Comparison of ENCODE assay signal across 21 mouse cellular contexts in the genomic region with DNA sequence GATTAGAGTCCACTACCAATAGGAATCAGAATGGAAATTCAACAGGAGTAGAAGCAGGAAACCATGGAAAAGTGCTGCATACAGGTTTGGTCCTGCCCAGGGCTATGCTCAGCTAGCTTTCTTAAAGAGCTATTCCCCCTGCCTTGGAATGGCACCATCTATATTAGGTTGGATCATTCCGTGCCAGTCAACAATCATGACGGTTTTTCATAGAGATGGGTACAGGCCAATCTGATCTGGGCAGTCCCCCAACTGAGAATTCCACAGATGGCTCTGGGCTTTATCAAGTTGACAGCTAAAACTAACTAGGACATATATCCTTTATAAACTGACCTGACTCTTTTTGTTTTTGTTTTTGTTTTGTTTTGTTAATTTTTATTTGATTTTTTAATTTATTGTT.
DNase-seq lines count a peak whose midpoint lies in the region; ATAC-seq lines count a peak whose summit lies in the region.
"Had no signal": no experiment of that assay in that cellular context is flagged by ENCODE, and none has a peak within 500 bp of the region (broad histone marks: within the 10 kb centered on the region; RNA-seq: fewer than 3 reads in every experiment).

No protein-coding gene starts in this region.

- no peaks in the 10 kb centered on the region for H3K27me3 ChIP-seq in heart, embryonic 12.5 days (replicated peaks)
- H3K27me3 ChIP-seq: forebrain, embryonic 12.5 days; kidney, embryonic 15.5 days; limb, embryonic 12.5 days; liver, embryonic 12.5 days; neural tube, embryonic 15.5 days had no signal

- no peaks in the 10 kb centered on the region for H3K9me3 ChIP-seq in heart, embryonic 12.5 days (replicated peaks)
- H3K9me3 ChIP-seq: embryonic facial prominence, embryonic 10.5 days; forebrain, embryonic 12.5 days; hindbrain, embryonic 10.5 days; kidney, embryonic 15.5 days; limb, embryonic 12.5 days; liver, embryonic 12.5 days; neural tube, embryonic 15.5 days had no signal

- no peak for ATAC-seq in heart, embryonic 12.5 days (ENCODE audit: insufficient number of reproducible peaks, low FRiP score)
- ATAC-seq: hindbrain, postnatal 0 days; intestine, postnatal 0 days; liver, embryonic 12.5 days; midbrain, embryonic 16.5 days had no signal

- no peak overlapping the region for H3K4me2 ChIP-seq in heart, embryonic 12.5 days
- H3K4me2 ChIP-seq: forebrain, embryonic 12.5 days; kidney, embryonic 15.5 days; limb, embryonic 12.5 days; liver, embryonic 12.5 days; lung, embryonic 14.5 days; neural tube, embryonic 15.5 days had no signal

- H3K4me3 ChIP-seq in heart, embryonic 12.5 days, result no peak overlapping the region
- H3K4me3 ChIP-seq: embryonic facial prominence, embryonic 10.5 days; forebrain, embryonic 12.5 days; hindbrain, embryonic 10.5 days; kidney, embryonic 15.5 days; limb, embryonic 12.5 days; liver, embryonic 12.5 days; neural tube, embryonic 15.5 days had no signal

- WGBS in heart, embryonic 12.5 days, result 63% methylated on average over 2 of the region's 2 CpGs

- H3K4me1 ChIP-seq in heart, embryonic 12.5 days (replicated peaks), result no peaks in the 10 kb centered on the region
- H3K4me1 ChIP-seq: embryonic facial prominence, embryonic 10.5 days; forebrain, embryonic 12.5 days; hindbrain, embryonic 10.5 days; kidney, embryonic 15.5 days; limb, embryonic 12.5 days; liver, embryonic 12.5 days; neural tube, embryonic 15.5 days had no signal

- no peak overlapping the region for H3K27ac ChIP-seq in heart, embryonic 12.5 days (ENCODE audit: poor library complexity, severe bottlenecking)
- H3K27ac ChIP-seq: embryonic facial prominence, embryonic 10.5 days; forebrain, embryonic 12.5 days; hindbrain, embryonic 10.5 days; hindbrain, postnatal 0 days; kidney, embryonic 15.5 days; limb, embryonic 12.5 days; liver, embryonic 12.5 days; neural tube, embryonic 15.5 days had no signal

- peak; percentile 17 to 21 for DNase-seq in heart, postnatal 10 days
- peak; percentile 24 to 28 for DNase-seq in cerebellum, adult 18-20 months
- peak; percentile 21 for DNase-seq in cerebellum, adult 9-10 months
- DNase-seq in layer of hippocampus, adult 9-11 months, result peak; percentile 10
- no peak for DNase-seq in kidney, postnatal 36 days
- no peak for DNase-seq in thymus, adult 18-20 months
- DNase-seq: gastrocnemius, postnatal 14 days; lung, embryonic 14.5 days; lung, postnatal 36 days; right cerebral cortex, postnatal 14 days had no signal

- intact Hi-C loops in heart, postnatal 10 days (cut with DNase I), result loop anchor here (10.0 kb wide), 1 partner anchor 694 kb away; no protein-coding TSS in a partner anchor

- no peak overlapping the region for H3K9ac ChIP-seq in heart, embryonic 12.5 days
- H3K9ac ChIP-seq: forebrain, embryonic 12.5 days; kidney, embryonic 15.5 days; limb, embryonic 12.5 days; liver, embryonic 12.5 days; lung, embryonic 14.5 days; neural tube, embryonic 15.5 days had no signal

- H3K36me3 ChIP-seq in heart, embryonic 12.5 days, result no peaks in the 10 kb centered on the region
- H3K36me3 ChIP-seq: embryonic facial prominence, embryonic 10.5 days; forebrain, embryonic 12.5 days; hindbrain, embryonic 10.5 days; kidney, embryonic 15.5 days; limb, embryonic 12.5 days; liver, embryonic 12.5 days; neural tube, embryonic 15.5 days had no signal

Comparison
In these comparisons a context has a peak if more than half of its experiments do, and no peak if none do; other contexts are left out.
1. DNase-seq: peak in heart, postnatal 10 days (2 of 2), cerebellum, adult 18-20 months (2 of 2), cerebellum, adult 9-10 months (single experiment) and layer of hippocampus, adult 9-11 months (single experiment); none in kidney, postnatal 36 days (0 of 2) and thymus, adult 18-20 months (0 of 2).